Mouse (Mus musculus): ENCODE results near the gene Igf2. TPM values are rescaled to one million over a fixed set of nuclear protein-coding genes. Genes with fewer than 3 reads are reported as not detected.

Gene Igf2
- total and polyA plus RNA-seq, 3 experiments = not detected

DNA sequence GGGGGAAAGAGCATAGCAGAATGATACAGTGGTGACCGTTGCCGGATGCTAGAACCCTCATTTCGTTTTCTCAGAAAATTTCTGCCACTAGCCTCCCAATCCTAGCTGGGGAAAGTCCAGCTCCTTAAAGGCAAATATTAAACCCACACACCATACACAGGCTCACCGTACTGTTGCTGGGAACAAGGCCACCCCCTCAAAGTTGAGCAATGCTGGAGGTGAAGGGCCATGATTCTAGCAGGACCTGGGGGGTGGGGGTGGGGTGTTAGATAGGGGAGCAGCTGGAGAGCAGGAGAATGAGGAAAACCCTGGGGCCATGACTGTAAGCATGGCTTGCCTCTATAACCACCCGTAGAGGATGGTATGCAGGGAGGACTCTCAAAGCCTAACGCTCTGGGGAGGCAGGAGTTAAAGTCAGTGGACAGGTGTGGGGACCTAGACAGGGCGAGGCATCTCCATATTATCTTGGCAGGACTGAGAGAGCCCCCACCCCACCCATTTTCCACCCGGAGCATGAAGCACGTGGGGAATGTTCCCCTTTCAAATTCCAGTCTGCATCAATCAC, 2.1 kb downstream of the Igf2 start:
- Histone ChIP-seq H3K36me3 (replicated peaks in 1 of 2; ENCODE audit: control insufficient read depth in 1 of 2, insufficient read depth in 1 of 2, low read length in 1 of 2) (no peaks in the 10 kb centered on the region), H3K4me2 (ENCODE audit: insufficient read depth, low read depth, poor library complexity, severe bottlenecking) (no peak overlapping the region), H3K79me2 (replicated peaks; ENCODE audit: control insufficient read depth, extremely low read depth, insufficient read depth, poor library complexity, severe bottlenecking) (no peaks in the 10 kb centered on the region), H3K27ac (ENCODE audit: insufficient read depth, low read depth) (no peak overlapping the region), H3K27me3 (replicated peaks) (peaks cover 61% of the 10 kb centered on the region), H3K9ac (ENCODE audit: insufficient read depth, low read depth) (no peak overlapping the region), H3K4me3 (replicated peaks in 1 of 3; ENCODE audit: low read depth in 2 of 3, low read length in 2 of 3, poor library complexity in 1 of 3) (no peak overlapping the region), H3K4me1 (ENCODE audit: control insufficient read depth in 1 of 2, insufficient read depth in 2 of 2) (no peaks in the 10 kb centered on the region), H3K9me3 (replicated peaks; ENCODE audit: low read length) (peaks cover 21% of the 10 kb centered on the region)
- in situ Hi-C loops (cut with MboI; ENCODE audit: low pct_ligation_motif_present, low pct_unique_long_range_greater_than_20kb, low sequenced_read_pairs) = no loop called here
- TF ChIP-seq MAX (IDR thresholded peaks at IDR 0.05; ENCODE audit: low read length) (no peak), ZKSCAN1 (IDR thresholded peaks at IDR 0.05; ENCODE audit: borderline replicate concordance, low read depth, low read length) (no peak), JUND (conservative IDR thresholded peaks at IDR 0.05; ENCODE audit: low read depth, low read length) (no peak), RCOR1 (conservative IDR thresholded peaks at IDR 0.05; ENCODE audit: low read depth, low read length) (no peak), NRF1 (IDR thresholded peaks at IDR 0.05; ENCODE audit: low read depth, low read length) (no peak), ZC3H11A (IDR thresholded peaks at IDR 0.05; ENCODE audit: low read depth, low read length) (no peak), USF1 (IDR thresholded peaks at IDR 0.05; ENCODE audit: low read depth, low read length) (no peak), POLR2A (IDR thresholded peaks at IDR 0.05; ENCODE audit: low read depth, low read length) (no peak), MYC (IDR thresholded peaks at IDR 0.05; ENCODE audit: low read depth, low read length) (no peak)
- dilution Hi-C loops (cut with MboI; ENCODE audit: extremely low pct_ligation_motif_present, extremely low pct_unique_long_range_greater_than_20kb, low sequenced_read_pairs) = no loop called here
- DNase-seq (ENCODE audit: extremely low read depth) = no peak

DNA sequence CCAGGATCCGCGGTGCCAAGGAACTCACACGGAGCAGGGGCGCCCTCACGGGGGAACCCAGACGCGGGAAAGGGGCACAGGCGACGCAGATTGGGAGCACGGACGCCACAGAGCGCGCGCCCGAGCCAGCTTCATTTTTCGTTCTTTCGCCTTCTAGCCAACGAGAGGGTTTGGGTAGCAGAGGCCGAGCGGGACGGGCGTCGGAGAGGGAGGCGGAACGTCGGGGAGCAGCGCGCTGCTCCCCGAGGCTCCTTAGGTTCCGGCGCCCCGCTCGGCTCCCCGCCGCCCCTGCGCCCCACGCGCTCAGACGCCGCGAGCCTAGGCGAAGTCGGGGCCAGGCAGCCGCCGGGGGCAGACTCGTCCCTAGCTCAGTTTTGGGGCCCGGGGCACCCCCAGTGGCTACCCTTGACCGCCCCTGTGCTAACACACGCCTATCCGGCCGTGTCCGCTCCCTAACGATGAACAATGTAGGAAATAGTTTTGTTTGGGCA, 2.6 kb downstream of the Igf2 start:
- peaks cover 19% of the 10 kb centered on the region for H3K9me3 ChIP-seq (replicated peaks; ENCODE audit: low read length)
- in situ Hi-C loops (cut with MboI; ENCODE audit: low pct_ligation_motif_present, low pct_unique_long_range_greater_than_20kb, low sequenced_read_pairs) = no loop called here
- dilution Hi-C loops (cut with MboI; ENCODE audit: extremely low pct_ligation_motif_present, extremely low pct_unique_long_range_greater_than_20kb, low sequenced_read_pairs) = no loop called here

GRCm38 (mm10) chr7:142663151-142663550, 3.5 kb downstream of the Igf2 start:
- in situ Hi-C loops (cut with MboI; ENCODE audit: low pct_ligation_motif_present, low pct_unique_long_range_greater_than_20kb, low sequenced_read_pairs) = no loop called here
- no peak for DNase-seq (ENCODE audit: extremely low read depth)
- no peak overlapping the region for H3K9ac ChIP-seq (ENCODE audit: insufficient read depth, low read depth)

More for the DNA sequence above, 2.6 kb downstream of the Igf2 start:
- no peak overlapping the region for H3K4me2 ChIP-seq (ENCODE audit: insufficient read depth, low read depth, poor library complexity, severe bottlenecking)
- no peak overlapping the region for H3K4me3 ChIP-seq (replicated peaks in 1 of 3; ENCODE audit: low read depth in 2 of 3, low read length in 2 of 3, poor library complexity in 1 of 3)
- H3K79me2 ChIP-seq (replicated peaks; ENCODE audit: control insufficient read depth, extremely low read depth, insufficient read depth, poor library complexity, severe bottlenecking) = no peaks in the 10 kb centered on the region
- peaks cover 61% of the 10 kb centered on the region for H3K27me3 ChIP-seq (replicated peaks)
- no peak overlapping the region for H3K9ac ChIP-seq (ENCODE audit: insufficient read depth, low read depth)
- H3K4me1 ChIP-seq (ENCODE audit: control insufficient read depth in 1 of 2, insufficient read depth in 2 of 2) = no peaks in the 10 kb centered on the region
- no peak for DNase-seq (ENCODE audit: extremely low read depth)
- no peaks in the 10 kb centered on the region for H3K36me3 ChIP-seq (replicated peaks in 1 of 2; ENCODE audit: control insufficient read depth in 1 of 2, insufficient read depth in 1 of 2, low read length in 1 of 2)
- H3K27ac ChIP-seq (ENCODE audit: insufficient read depth, low read depth) = no peak overlapping the region
- no peak for TF ChIP-seq HCFC1 (IDR thresholded peaks at IDR 0.05; ENCODE audit: low read depth, low read length)
- TF ChIP-seq JUND (conservative IDR thresholded peaks at IDR 0.05; ENCODE audit: low read depth, low read length) = no peak
- no peak for TF ChIP-seq TBP (conservative IDR thresholded peaks at IDR 0.05; ENCODE audit: low read depth, low read length)
- TF ChIP-seq SMC3 (IDR thresholded peaks at IDR 0.05; ENCODE audit: low read depth, low read length) = no peak
- no peak for TF ChIP-seq TCF12 (IDR thresholded peaks at IDR 0.05; ENCODE audit: low read depth, low read length)
- TF ChIP-seq NRF1 (IDR thresholded peaks at IDR 0.05; ENCODE audit: low read depth, low read length) = no peak
- no peak for TF ChIP-seq RCOR1 (conservative IDR thresholded peaks at IDR 0.05; ENCODE audit: low read depth, low read length)
- TF ChIP-seq USF1 (IDR thresholded peaks at IDR 0.05; ENCODE audit: low read depth, low read length) = no peak

More at GRCm38 (mm10) chr7:142663151-142663550, 3.5 kb downstream of the Igf2 start:
- Histone ChIP-seq H3K27ac (ENCODE audit: insufficient read depth, low read depth) (no peak overlapping the region), H3K9me3 (replicated peaks; ENCODE audit: low read length) (peaks cover 27% of the 10 kb centered on the region), H3K4me2 (ENCODE audit: insufficient read depth, low read depth, poor library complexity, severe bottlenecking) (no peak overlapping the region), H3K4me1 (ENCODE audit: control insufficient read depth in 1 of 2, insufficient read depth in 2 of 2) (no peaks in the 10 kb centered on the region), H3K36me3 (replicated peaks in 1 of 2; ENCODE audit: control insufficient read depth in 1 of 2, insufficient read depth in 1 of 2, low read length in 1 of 2) (no peaks in the 10 kb centered on the region), H3K27me3 (replicated peaks) (peaks cover 61% of the 10 kb centered on the region), H3K79me2 (replicated peaks; ENCODE audit: control insufficient read depth, extremely low read depth, insufficient read depth, poor library complexity, severe bottlenecking) (no peaks in the 10 kb centered on the region), H3K4me3 (replicated peaks in 1 of 3; ENCODE audit: low read depth in 2 of 3, low read length in 2 of 3, poor library complexity in 1 of 3) (no peak overlapping the region)
- TF ChIP-seq CHD1 (IDR thresholded peaks at IDR 0.05; ENCODE audit: low read depth, low read length) (no peak), UBTF (IDR thresholded peaks at IDR 0.05; ENCODE audit: low read depth, low read length) (no peak), CTCF (conservative IDR thresholded peaks at IDR 0.05 in 1 of 2, IDR thresholded peaks at IDR 0.05 in 1 of 2; ENCODE audit: low read depth in 2 of 2, low read length in 2 of 2) (no peak), SIN3A (IDR thresholded peaks at IDR 0.05; ENCODE audit: low read length) (no peak), BHLHE40 (IDR thresholded peaks at IDR 0.05; ENCODE audit: low read depth, low read length) (no peak), MAFK (IDR thresholded peaks at IDR 0.05; ENCODE audit: insufficient replicate concordance, low read length) (no peak), POLR2AphosphoS2 (IDR thresholded peaks at IDR 0.05; ENCODE audit: low read depth, low read length) (no peak), TCF12 (IDR thresholded peaks at IDR 0.05; ENCODE audit: low read depth, low read length) (no peak), MYC (IDR thresholded peaks at IDR 0.05; ENCODE audit: low read depth, low read length) (no peak), KAT2A (IDR thresholded peaks at IDR 0.05; ENCODE audit: insufficient replicate concordance, low read length) (no peak), MAZ (IDR thresholded peaks at IDR 0.05; ENCODE audit: low read depth, low read length) (no peak), USF2 (conservative IDR thresholded peaks at IDR 0.05; ENCODE audit: low read depth, low read length) (no peak), JUN (IDR thresholded peaks at IDR 0.05; ENCODE audit: insufficient read depth, low read depth, low read length) (no peak), MXI1 (IDR thresholded peaks at IDR 0.05; ENCODE audit: low read depth, low read length) (no peak), EP300 (IDR thresholded peaks at IDR 0.05; ENCODE audit: low read length) (no peak), ELF1 (IDR thresholded peaks at IDR 0.05; ENCODE audit: low read depth, low read length) (no peak)
- dilution Hi-C loops (cut with MboI; ENCODE audit: extremely low pct_ligation_motif_present, extremely low pct_unique_long_range_greater_than_20kb, low sequenced_read_pairs) = no loop called here

Measured in CH12.LX (cell line).